Mouse (Mus musculus) C2C12 (cell line): Measurements from ENCODE around the gene Egln3. TPM values are rescaled to one million over a fixed set of nuclear protein-coding genes. Genes with fewer than 3 reads are reported as not detected.

Experiments
- H3K27me3 ChIP-seq: one replicate; pipeline ENCODE4 v1.6.1; 2011; ENCODE audit not compliant: control insufficient read depth, insufficient read depth, insufficient read length
- H3K36me3 ChIP-seq: one replicate; pipeline ENCODE4 v1.6.1; 2011; ENCODE audit not compliant: control insufficient read depth, insufficient read depth
- H3K4me3 ChIP-seq: one replicate; pipeline ENCODE4 v1.5.1; 2011; ENCODE audit warnings: mild to moderate bottlenecking, control low read depth; ENCODE audit not compliant: poor library complexity, insufficient read depth, severe bottlenecking
- H3K79me2 ChIP-seq: one replicate; pipeline ENCODE4 v1.6.1; 2011; ENCODE audit not compliant: control insufficient read depth, insufficient read depth
- H3K79me3 ChIP-seq: one replicate; pipeline ENCODE4 v1.6.1; 2011; ENCODE audit warnings: low read depth, control low read depth
- H3ac ChIP-seq: one replicate; pipeline ENCODE3; 2011; ENCODE audit warnings: low read depth; ENCODE audit not compliant: control insufficient read depth, insufficient read length
- CEBPB ChIP-seq: IDR thresholded peaks from one replicate; pipeline ENCODE4 v1.6.1; 2011; ENCODE audit warnings: low read depth, mild to moderate bottlenecking, control low read depth, moderate library complexity
- CTCF ChIP-seq: IDR thresholded peaks from one replicate; pipeline ENCODE4 v1.5.1; 2011; ENCODE audit not compliant: control insufficient read depth, insufficient read depth, insufficient read length
- FOSL1 ChIP-seq: IDR thresholded peaks from one replicate; pipeline ENCODE4 v1.8.0; 2011; ENCODE audit warnings: mild to moderate bottlenecking, low read length; ENCODE audit not compliant: poor library complexity, insufficient read depth, severe bottlenecking
- MAX ChIP-seq: IDR thresholded peaks from one replicate; pipeline ENCODE4 v1.6.1; 2011; ENCODE audit warnings: mild to moderate bottlenecking, control low read depth
- MYOD1 ChIP-seq: IDR thresholded peaks from one replicate; pipeline ENCODE4 v1.6.1; 2011; ENCODE audit warnings: low read depth; ENCODE audit not compliant: control insufficient read depth, insufficient read length
- MYOG ChIP-seq: IDR thresholded peaks from one replicate; pipeline ENCODE4 v1.6.1; 2011; ENCODE audit not compliant: control insufficient read depth, insufficient read length; ENCODE audit errors: extremely low read depth
- USF1 ChIP-seq: IDR thresholded peaks from one replicate; pipeline ENCODE4 v1.6.1; 2011; ENCODE audit warnings: low read depth, mild to moderate bottlenecking, control low read depth, moderate library complexity
- polyA plus RNA-seq: library from polyadenylated mRNA; unstranded; fragments of >200 nt; fragmentation: generic; extraction: Trizol; gene quantifications from one replicate; pipeline ENCODE4 v1.2.1, GENCODE M21; 2012; ENCODE audit warnings: missing spikeins

Egln3 gene
- polyA plus RNA-seq, 1 experiment, result 46.5 TPM

DNA sequence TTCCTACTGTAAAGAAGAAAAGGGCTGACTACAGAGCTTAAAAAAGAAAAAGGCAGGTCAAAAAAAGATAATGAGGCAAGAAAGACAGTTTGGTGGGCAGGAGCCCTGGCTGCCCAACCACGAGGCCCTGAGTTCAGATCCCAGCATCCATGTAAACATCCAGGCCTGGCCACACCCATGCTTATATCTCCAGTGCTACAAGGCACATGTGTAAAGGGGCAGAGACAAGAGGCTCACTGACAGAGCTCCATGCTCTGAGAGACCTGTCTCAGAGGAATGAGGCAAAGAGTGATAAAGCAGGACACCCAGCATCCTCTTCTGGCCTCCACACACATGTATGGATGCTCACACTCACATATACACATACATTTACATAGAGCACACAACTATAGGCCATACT lies 48.9 kb downstream of the Egln3 start:
- Histone ChIP-seq H3K27me3 (no peaks in the 10 kb centered on the region), H3K4me3 (no peak overlapping the region), H3K79me2 (no peaks in the 10 kb centered on the region), H3K79me3 (no peaks in the 10 kb centered on the region), H3ac (no peak overlapping the region), H3K36me3 (no peaks in the 10 kb centered on the region)
- TF ChIP-seq FOSL1 (no peak), MYOG (no peak), USF1 (no peak), MAX (no peak), CTCF (no peak), CEBPB (no peak), MYOD1 (no peak)

- Histone ChIP-seq H3K27me3 (no peaks in the 10 kb centered on the region), H3K36me3 (no peaks in the 10 kb centered on the region), H3K4me3 (no peak overlapping the region), H3ac (no peak overlapping the region), H3K79me2 (no peaks in the 10 kb centered on the region), H3K79me3 (no peaks in the 10 kb centered on the region)
- TF ChIP-seq MYOD1, result no peak
- no peak for TF ChIP-seq CTCF
- TF ChIP-seq USF1, result no peak
- no peak for TF ChIP-seq CEBPB
- no peak for TF ChIP-seq MYOG
- no peak for TF ChIP-seq MAX
These were observed 56.6 kb downstream of the Egln3 start for GRCm38 (mm10) chr12:54146943-54147556.
